ENCODE assay signal across 37 mouse cellular contexts in genomic region chr12:118999230-118999629, GRCm38 (mm10). TPM values are rescaled to one million over a fixed set of nuclear protein-coding genes. Genes with fewer than 3 reads are reported as not detected.
DNase-seq lines count a peak whose midpoint lies in the region; ATAC-seq and TF ChIP-seq lines count a peak whose summit lies in the region.
"Had no signal": no experiment of that assay in that cellular context is flagged by ENCODE, and none has a peak within 500 bp of the region (broad histone marks: within the 10 kb centered on the region; RNA-seq: fewer than 3 reads in every experiment).

No protein-coding gene starts in this region.

- no peak overlapping the region for H3K4me3 ChIP-seq in heart, embryonic 11.5 days (ENCODE audit: low read depth, low read length)
- H3K4me3 ChIP-seq in lung, postnatal 0 days (ENCODE audit: low read depth, low read length) = no peak overlapping the region
- no peak overlapping the region for H3K4me3 ChIP-seq in myocyte
- H3K4me3 ChIP-seq: embryonic facial prominence, embryonic 13.5 days; erythroblast, embryonic 14.5 days; heart, adult 2 months; heart, embryonic 13.5 days; limb, embryonic 12.5 days; liver, embryonic 15.5 days; neural tube, embryonic 15.5 days; stomach, embryonic 15.5 days had no signal

- H3ac ChIP-seq in myocyte (ENCODE audit: control insufficient read depth, insufficient read length) = no peak overlapping the region

- TF ChIP-seq EP300 in lung, postnatal 0 days (IDR thresholded peaks at IDR 0.05) = no peak

- DNase-seq in heart, adult 11 months = peak; percentile 83
- DNase-seq in lung, postnatal 0 days (ENCODE audit: low spot score) = peak; percentile 7
- no peak for DNase-seq in lung, postnatal 25 days (ENCODE audit: low spot score)
- DNase-seq in left cerebral cortex, adult 9 months (ENCODE audit: low spot score in 2 of 2) = no peak
- DNase-seq: adrenal gland, postnatal 14 days; cerebellum, adult 11-12 months; cerebellum, adult 9-11 months; forebrain, postnatal 0 days; gastrocnemius, postnatal 14 days; heart, adult 2 months; heart, postnatal 10 days; lung, embryonic 14.5 days; lung, postnatal 36 days; midbrain, embryonic 14.5 days; right cerebral cortex, postnatal 25 days; thymus, adult 18-20 months; thymus, postnatal 36 days had no signal

- no peaks in the 10 kb centered on the region for H3K4me1 ChIP-seq in heart, embryonic 11.5 days (ENCODE audit: control insufficient read depth, insufficient read depth, low read length)
- H3K4me1 ChIP-seq in lung, postnatal 0 days (ENCODE audit: insufficient read depth, low read depth, low read length) = no peaks in the 10 kb centered on the region
- H3K4me1 ChIP-seq: embryonic facial prominence, embryonic 13.5 days; heart, embryonic 13.5 days; limb, embryonic 12.5 days; liver, embryonic 15.5 days; neural tube, embryonic 15.5 days; stomach, embryonic 15.5 days had no signal

- no peak overlapping the region for H3K9ac ChIP-seq in heart, embryonic 11.5 days (ENCODE audit: low read depth, low read length)
- no peak overlapping the region for H3K9ac ChIP-seq in lung, postnatal 0 days (replicated peaks; ENCODE audit: low read depth)
- H3K9ac ChIP-seq: embryonic facial prominence, embryonic 13.5 days; forebrain, postnatal 0 days; heart, embryonic 13.5 days; limb, embryonic 12.5 days; liver, embryonic 15.5 days; lung, embryonic 14.5 days; neural tube, embryonic 15.5 days; stomach, embryonic 15.5 days had no signal

- no peaks in the 10 kb centered on the region for H3K27me3 ChIP-seq in heart, embryonic 11.5 days (ENCODE audit: control insufficient read depth, insufficient read depth, low read length)
- no peaks in the 10 kb centered on the region for H3K27me3 ChIP-seq in lung, postnatal 0 days (replicated peaks; ENCODE audit: insufficient read depth, low read length)
- H3K27me3 ChIP-seq in myocyte (ENCODE audit: control insufficient read depth, insufficient read depth, insufficient read length) = no peaks in the 10 kb centered on the region
- H3K27me3 ChIP-seq: embryonic facial prominence, embryonic 13.5 days; heart, embryonic 13.5 days; limb, embryonic 12.5 days; liver, embryonic 15.5 days; neural tube, embryonic 15.5 days; stomach, embryonic 15.5 days had no signal

- no peak overlapping the region for H3K4me2 ChIP-seq in heart, embryonic 11.5 days
- no peak overlapping the region for H3K4me2 ChIP-seq in lung, postnatal 0 days (replicated peaks; ENCODE audit: low read depth, low read length)
- no peak overlapping the region for H3K4me2 ChIP-seq in myocyte (ENCODE audit: low read depth)
- H3K4me2 ChIP-seq: embryonic facial prominence, embryonic 13.5 days; heart, embryonic 13.5 days; limb, embryonic 12.5 days; liver, embryonic 15.5 days; lung, embryonic 14.5 days; neural tube, embryonic 15.5 days; stomach, embryonic 15.5 days had no signal

- no peak for TF ChIP-seq POLR2A in myocyte (IDR thresholded peaks at IDR 0.05; ENCODE audit: insufficient read length, low read depth)

- no peaks in the 10 kb centered on the region for H3K9me3 ChIP-seq in heart, embryonic 11.5 days (replicated peaks; ENCODE audit: control insufficient read depth, low read length)
- H3K9me3 ChIP-seq in lung, postnatal 0 days (ENCODE audit: low read length) = no peaks in the 10 kb centered on the region
- H3K9me3 ChIP-seq: embryonic facial prominence, embryonic 13.5 days; heart, embryonic 13.5 days; limb, embryonic 12.5 days; liver, embryonic 15.5 days; neural tube, embryonic 15.5 days; stomach, embryonic 15.5 days had no signal

- no peaks in the 10 kb centered on the region for H3K36me3 ChIP-seq in heart, embryonic 11.5 days (ENCODE audit: control insufficient read depth, insufficient read depth, low read length)
- H3K36me3 ChIP-seq in lung, postnatal 0 days (ENCODE audit: insufficient read depth, low read length) = no peaks in the 10 kb centered on the region
- no peaks in the 10 kb centered on the region for H3K36me3 ChIP-seq in myocyte (ENCODE audit: control insufficient read depth, insufficient read depth)
- H3K36me3 ChIP-seq: embryonic facial prominence, embryonic 13.5 days; heart, embryonic 13.5 days; limb, embryonic 12.5 days; liver, embryonic 15.5 days; neural tube, embryonic 15.5 days; stomach, embryonic 15.5 days had no signal

- WGBS in heart, embryonic 11.5 days (ENCODE audit: insufficient replicate concordance) = 71% methylated on average over 2 of the region's 2 CpGs
- 41% methylated on average over 2 of the region's 2 CpGs for WGBS in lung, postnatal 0 days

- no peak overlapping the region for H3K27ac ChIP-seq in heart, embryonic 11.5 days (ENCODE audit: low read depth, low read length)
- no peak overlapping the region for H3K27ac ChIP-seq in lung, postnatal 0 days (ENCODE audit: low read length)
- H3K27ac ChIP-seq: embryonic facial prominence, embryonic 13.5 days; heart, adult 2 months; heart, embryonic 13.5 days; limb, embryonic 12.5 days; liver, embryonic 15.5 days; neural tube, embryonic 15.5 days; stomach, embryonic 15.5 days had no signal

- no peak for ATAC-seq in heart, embryonic 11.5 days (replicated peaks; ENCODE audit: insufficient number of reproducible peaks, low FRiP score, low TSS enrichment)
- ATAC-seq in lung, postnatal 0 days = no peak
- peak; percentile 79 for ATAC-seq in common myeloid progenitor, adult 5-6 weeks (replicated peaks; ENCODE audit: low read depth, poor library complexity, severe bottlenecking)
- ATAC-seq: forebrain, postnatal 0 days; hindbrain, embryonic 16.5 days had no signal

- no peaks in the 10 kb centered on the region for H3K79me2 ChIP-seq in myocyte (ENCODE audit: control insufficient read depth, insufficient read depth)

- no peak for TF ChIP-seq CTCF in lung, postnatal 0 days (IDR thresholded peaks at IDR 0.05)

TF ChIP-seq in myocyte, 11 proteins besides CTCF, POLR2A, EP300 and RAD21:
- TF ChIP-seq CEBPB (IDR thresholded peaks at IDR 0.05; ENCODE audit: insufficient read depth, poor library complexity, severe bottlenecking) (peak; percentile 64), E2F4 (IDR thresholded peaks at IDR 0.05; ENCODE audit: insufficient read depth) (no peak), POLR2AphosphoS2 (IDR thresholded peaks at IDR 0.05; ENCODE audit: insufficient read length, low read depth) (no peak), MYOD1 (IDR thresholded peaks at IDR 0.05; ENCODE audit: control insufficient read depth in 1 of 3, insufficient read length in 2 of 3, low read depth in 2 of 3) (peak in 1 of 3 experiments; percentile 18), SRF (IDR thresholded peaks at IDR 0.05; ENCODE audit: control insufficient read depth, insufficient read length, low read depth) (no peak), TCF12 (IDR thresholded peaks at IDR 0.05; ENCODE audit: insufficient read depth, poor library complexity, severe bottlenecking) (no peak), MAX (IDR thresholded peaks at IDR 0.05; ENCODE audit: low read depth) (no peak), MYOG (IDR thresholded peaks at IDR 0.05; ENCODE audit: control insufficient read depth in 1 of 3, insufficient read depth in 1 of 3, insufficient read length in 2 of 3, low read depth in 2 of 3) (no peak)

RNA-seq across cellular contexts. Expression of gene Abcb5, which starts 33.0 kb away (rescaled TPM):
- 0.13 TPM in 1 of 2 replicates, not detected in the other for polyA plus RNA-seq in heart, embryonic 11.5 days (2014; fragmentation: Nextera tagmentation; extraction: Ambion mirVana)
- polyA plus RNA-seq in lung, postnatal 0 days (2015; fragmentation: Nextera tagmentation; extraction: Ambion mirVana) = not detected in 2 replicates
- not detected in 2 replicates for total RNA-seq in common myeloid progenitor, adult 5-6 weeks (2017)
- not detected for polyA plus RNA-seq in myocyte (2012; fragmentation: generic; extraction: Trizol)
- total RNA-seq: forebrain, postnatal 0 days; gastrocnemius, postnatal 14 days; heart, adult 2 months; heart, postnatal 10 days; left cerebral cortex, postnatal 25 days; liver, adult 2 months; megakaryocyte-erythroid progenitor cell, adult 5-6 weeks; MEL; monocyte, adult 5-6 weeks had no signal
- polyA plus RNA-seq: embryonic facial prominence, embryonic 13.5 days; erythroblast, embryonic 14.5 days; forebrain, embryonic 11.5 days; heart, adult 2 months; heart, embryonic 13.5 days; hindbrain, embryonic 11.5 days; hindbrain, embryonic 16.5 days; intestine, embryonic 14.5 days; large intestine, adult 2 months; limb, embryonic 12.5 days; liver, adult 2 months; liver, embryonic 15.5 days; lung, embryonic 14.5 days; midbrain, embryonic 14.5 days; neural tube, embryonic 15.5 days; stomach, embryonic 15.5 days had no signal

Comparison
In these comparisons a context has a peak if more than half of its experiments do, and no peak if none do; other contexts are left out.
1. DNase-seq: peak in heart, adult 11 months (single experiment) and lung, postnatal 0 days (single experiment); none in lung, postnatal 25 days (single experiment) and left cerebral cortex, adult 9 months (0 of 2).